Mouse (Mus musculus) kidney, embryonic 14.5 days (tissue): ENCODE measurements at regions not wholly inside any gene's neighbourhood (a gene's known extent, or its start where the extent isn't known, plus 50 kb on each side); places are given as distances from the start of the nearest gene placed in this dataset.

ENCODE experiments used
- ATAC-seq: fragments of 200-750 bp; cut with Nextera tagmentation; 2 replicates; pipeline ENCODE4 v1.8.0; 2017; ENCODE audit warnings: moderate number of reproducible peaks, mild to moderate bottlenecking, moderate TSS enrichment, moderate library complexity; ENCODE audit not compliant: low FRiP score, low TSS enrichment
- H3K27ac ChIP-seq: fragments of 300-500 bp; sonication (generic); 2 replicates; pipeline ENCODE4 v1.5.1; 2014; ENCODE audit warnings: low read depth, mild to moderate bottlenecking, low read length, moderate library complexity, mixed read lengths
- H3K27me3 ChIP-seq: fragments of 300-500 bp; sonication (generic); 2 replicates; pipeline ENCODE4 v1.6.1; 2014; ENCODE audit warnings: mild to moderate bottlenecking, low read length; ENCODE audit not compliant: control insufficient read depth, insufficient read depth
- H3K36me3 ChIP-seq: fragments of 300-500 bp; sonication (generic); 2 replicates; pipeline ENCODE4 v1.6.1; 2014; ENCODE audit warnings: low read length, mixed read lengths; ENCODE audit not compliant: control insufficient read depth, insufficient read depth
- H3K4me1 ChIP-seq: fragments of 300-500 bp; sonication (generic); 2 replicates; pipeline ENCODE4 v1.6.1; 2014; ENCODE audit warnings: low read length, mixed read lengths; ENCODE audit not compliant: control insufficient read depth, insufficient read depth
- H3K4me2 ChIP-seq: fragments of 300-500 bp; sonication (generic); replicated peaks from 2 replicates; pipeline ENCODE4 v1.6.1; 2014; ENCODE audit warnings: low read depth, mild to moderate bottlenecking, low read length
- H3K4me3 ChIP-seq: fragments of 300-500 bp; sonication (generic); 2 replicates; pipeline ENCODE4 v1.5.1; 2014; ENCODE audit warnings: mild to moderate bottlenecking, low read length
- H3K9ac ChIP-seq: fragments of 300-500 bp; sonication (generic); 2 replicates; pipeline ENCODE4 v1.6.1; 2014; ENCODE audit warnings: low read depth, mild to moderate bottlenecking, low read length, moderate library complexity
- H3K9me3 ChIP-seq: fragments of 300-500 bp; sonication (generic); 2 replicates; pipeline ENCODE4 v1.6.1; 2016; ENCODE audit warnings: low read length; ENCODE audit not compliant: control insufficient read depth
- WGBS: fragments of 180-500 bp; shearing (Covaris S2); extraction: QIAGEN DNeasy Blood & Tissue Kit; methylation state at CpG from one replicate; pipeline ENCODE4 v1.1.7; 2014; 5-methylcytosine and 5-hydroxymethylcytosine counted together

GRCm38 (mm10) chr3:115635081-115635480, 79.8 kb downstream of the S1pr1 start:
- no peak for ATAC-seq
- H3K27ac ChIP-seq, result no peak overlapping the region
- no peak overlapping the region for H3K4me2 ChIP-seq
- H3K4me3 ChIP-seq, result no peak overlapping the region
- H3K9ac ChIP-seq, result no peak overlapping the region
- H3K27me3 ChIP-seq, result no peaks in the 10 kb centered on the region
- WGBS, result 91% methylated on average over 5 of the region's 5 CpGs
- no peaks in the 10 kb centered on the region for H3K9me3 ChIP-seq
- no peaks in the 10 kb centered on the region for H3K4me1 ChIP-seq
- no peaks in the 10 kb centered on the region for H3K36me3 ChIP-seq

DNA sequence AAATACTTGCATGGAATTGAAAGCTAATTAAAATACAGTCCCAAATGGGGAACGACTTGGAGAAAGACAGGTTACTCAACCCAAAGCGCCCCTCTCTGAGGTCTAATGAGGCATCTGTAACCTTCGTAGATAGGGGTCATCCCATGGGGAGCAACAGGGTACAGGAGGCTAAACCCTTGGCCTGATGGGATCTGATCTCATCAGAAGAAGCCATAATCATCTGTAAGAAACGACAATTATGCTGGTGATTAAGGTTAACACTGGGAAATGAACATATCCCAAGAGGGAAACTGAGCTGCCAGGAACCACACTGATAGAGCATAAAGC, 82.5 kb downstream of the S1pr1 start:
- Histone ChIP-seq H3K36me3 (no peaks in the 10 kb centered on the region), H3K27ac (no peak overlapping the region), H3K4me1 (no peaks in the 10 kb centered on the region), H3K27me3 (no peaks in the 10 kb centered on the region), H3K4me3 (no peak overlapping the region), H3K9me3 (no peaks in the 10 kb centered on the region), H3K9ac (no peak overlapping the region), H3K4me2 (no peak overlapping the region)
- ATAC-seq, result no peak
- 83% methylated on average over 4 of the region's 4 CpGs for WGBS

GRCm38 (mm10) chr3:115631573-115632416, 83.1 kb downstream of the S1pr1 start:
- Histone ChIP-seq H3K9me3 (no peaks in the 10 kb centered on the region), H3K4me1 (no peaks in the 10 kb centered on the region), H3K27me3 (no peaks in the 10 kb centered on the region), H3K4me2 (no peak overlapping the region), H3K9ac (no peak overlapping the region), H3K27ac (no peak overlapping the region), H3K4me3 (no peak overlapping the region), H3K36me3 (no peaks in the 10 kb centered on the region)
- no peak for ATAC-seq
- 81% methylated on average over 17 of the region's 17 CpGs for WGBS

GRCm38 (mm10) chr3:115622920-115623319, 92.0 kb downstream of the S1pr1 start:
- Histone ChIP-seq H3K9ac (no peak overlapping the region), H3K4me3 (no peak overlapping the region), H3K4me1 (no peaks in the 10 kb centered on the region), H3K9me3 (no peaks in the 10 kb centered on the region), H3K27ac (no peak overlapping the region), H3K27me3 (no peaks in the 10 kb centered on the region), H3K36me3 (no peaks in the 10 kb centered on the region), H3K4me2 (no peak overlapping the region)
- 90% methylated on average over 3 of the region's 3 CpGs for WGBS
- no peak for ATAC-seq

- H3K9ac ChIP-seq, result no peak overlapping the region
- H3K4me3 ChIP-seq, result no peak overlapping the region
- H3K9me3 ChIP-seq, result no peaks in the 10 kb centered on the region
- no peak overlapping the region for H3K27ac ChIP-seq
- H3K36me3 ChIP-seq, result no peaks in the 10 kb centered on the region
- no peaks in the 10 kb centered on the region for H3K27me3 ChIP-seq
- ATAC-seq, result no peak
- no peaks in the 10 kb centered on the region for H3K4me1 ChIP-seq
- no peak overlapping the region for H3K4me2 ChIP-seq
- 90% methylated on average over 2 of the region's 2 CpGs for WGBS
Observed at GRCm38 (mm10) chr3:115622300-115622699, 92.6 kb downstream of the S1pr1 start.

DNA sequence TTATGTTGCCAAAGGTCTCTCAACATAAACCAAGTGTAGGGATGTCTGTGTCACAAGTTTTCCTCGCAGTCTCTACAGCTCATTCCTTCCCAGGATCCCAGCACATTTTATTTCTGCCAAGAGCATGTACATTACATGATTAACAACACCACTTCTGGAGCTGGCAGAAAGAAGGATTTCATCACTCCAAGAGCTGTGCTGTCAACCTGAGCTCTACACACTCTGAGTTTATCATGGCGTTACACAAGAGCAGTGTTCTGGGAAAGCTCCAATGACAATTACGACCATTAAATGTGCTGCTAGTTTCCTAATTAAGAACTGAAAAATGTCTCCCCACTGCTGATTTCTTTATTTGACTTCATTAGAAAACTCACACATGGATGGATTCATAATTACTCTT, 94.9 kb downstream of the S1pr1 start:
- H3K27me3 ChIP-seq, result no peaks in the 10 kb centered on the region
- ATAC-seq, result no peak
- no peak overlapping the region for H3K9ac ChIP-seq
- H3K36me3 ChIP-seq, result no peaks in the 10 kb centered on the region
- no peak overlapping the region for H3K27ac ChIP-seq
- H3K4me1 ChIP-seq, result no peaks in the 10 kb centered on the region
- H3K9me3 ChIP-seq, result no peaks in the 10 kb centered on the region
- 69% methylated on average over 3 of the region's 3 CpGs for WGBS
- no peak overlapping the region for H3K4me2 ChIP-seq
- no peak overlapping the region for H3K4me3 ChIP-seq

DNA sequence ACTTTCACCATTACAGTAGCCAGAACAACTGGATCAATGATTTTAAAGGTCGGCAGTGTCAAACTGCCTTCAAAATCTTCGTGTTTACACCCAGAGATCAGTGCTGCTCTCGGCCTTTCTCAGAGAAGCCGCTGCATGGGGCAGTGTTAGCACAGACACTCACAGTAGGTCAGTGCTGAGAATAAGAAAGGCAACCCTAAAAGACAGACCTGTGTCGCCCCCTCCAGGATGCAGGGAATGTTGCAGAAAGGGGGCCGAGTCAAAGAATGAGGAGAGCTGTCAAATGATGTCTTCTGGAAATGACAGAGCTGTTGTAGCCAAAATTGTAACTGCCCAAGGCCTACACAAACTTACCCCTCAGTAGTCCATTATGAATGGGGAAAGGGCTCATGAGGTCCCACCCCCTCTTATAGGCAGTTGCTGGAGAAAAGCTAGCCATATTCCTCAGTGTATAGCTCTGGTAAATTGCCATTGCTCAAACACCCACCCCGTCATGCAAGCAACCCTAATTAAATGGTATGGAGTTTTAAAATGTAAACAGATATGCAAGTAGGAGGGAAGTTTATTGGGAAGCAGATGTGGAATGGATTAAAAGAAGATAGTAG, 98.8 kb downstream of the S1pr1 start:
- Histone ChIP-seq H3K4me1 (no peaks in the 10 kb centered on the region), H3K36me3 (no peaks in the 10 kb centered on the region), H3K27ac (no peak overlapping the region), H3K27me3 (no peaks in the 10 kb centered on the region), H3K4me2 (no peak overlapping the region), H3K9ac (no peak overlapping the region), H3K4me3 (no peak overlapping the region), H3K9me3 (no peaks in the 10 kb centered on the region)
- WGBS, result 32% methylated on average over 7 of the region's 7 CpGs
- no peak for ATAC-seq

- Histone ChIP-seq H3K4me3 (no peak overlapping the region), H3K4me1 (no peaks in the 10 kb centered on the region), H3K27ac (no peak overlapping the region), H3K9ac (no peak overlapping the region), H3K36me3 (no peaks in the 10 kb centered on the region), H3K27me3 (no peaks in the 10 kb centered on the region), H3K9me3 (no peaks in the 10 kb centered on the region), H3K4me2 (no peak overlapping the region)
- ATAC-seq, result no peak
- 92% methylated on average over 6 of the region's 6 CpGs for WGBS
Observed at GRCm38 (mm10) chr3:115612859-115613258, 102.0 kb downstream of the S1pr1 start.

DNA sequence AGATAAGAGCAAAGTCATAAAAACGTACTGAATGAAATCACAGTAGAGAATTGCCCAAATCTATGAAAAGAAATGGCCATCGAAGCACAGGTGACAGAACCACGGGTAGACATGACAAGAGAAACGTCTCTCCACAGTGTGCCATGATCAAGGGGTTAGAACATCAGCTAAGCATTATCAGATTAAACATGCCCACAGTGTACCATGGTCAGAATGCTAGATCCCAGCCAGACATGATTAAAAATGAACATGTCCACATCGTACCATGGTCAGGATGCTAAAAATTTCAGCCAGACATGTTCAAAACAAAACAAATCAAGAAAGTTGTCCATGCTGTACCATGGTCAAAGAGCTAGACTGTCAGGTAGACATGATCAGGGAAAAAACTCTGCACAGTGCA, 106.8 kb downstream of the S1pr1 start:
- Histone ChIP-seq H3K27ac (no peak overlapping the region), H3K9ac (no peak overlapping the region), H3K27me3 (no peaks in the 10 kb centered on the region), H3K36me3 (no peaks in the 10 kb centered on the region), H3K4me2 (no peak overlapping the region), H3K4me1 (no peaks in the 10 kb centered on the region), H3K4me3 (no peak overlapping the region), H3K9me3 (no peaks in the 10 kb centered on the region)
- no peak for ATAC-seq
- 86% methylated on average over 5 of the region's 5 CpGs for WGBS
